Mouse (Mus musculus): ENCODE results near the gene Brwd1. TPM values are rescaled to one million over a fixed set of nuclear protein-coding genes. Genes with fewer than 3 reads are reported as not detected.

The Brwd1 gene
- polyA plus RNA-seq, 1 experiment from 2014 or later = 212 TPM

- no peaks in the 10 kb centered on the region for H3K9me3 ChIP-seq
- no peaks in the 10 kb centered on the region for H3K27me3 ChIP-seq
- H3K4me2 ChIP-seq = no peak overlapping the region
- H3K27ac ChIP-seq = no peak overlapping the region
- WGBS = 84% methylated on average over 5 of the region's 5 CpGs
- H3K36me3 ChIP-seq (replicated peaks) = no peaks in the 10 kb centered on the region
- ATAC-seq (ENCODE audit: low FRiP score) = no peak
- H3K4me1 ChIP-seq = no peaks in the 10 kb centered on the region
- H3K4me3 ChIP-seq (replicated peaks) = no peak overlapping the region
- H3K9ac ChIP-seq = no peak overlapping the region
Measured at GRCm38 (mm10) chr16:96095966-96096365, 13.6 kb upstream of the Brwd1 start.

DNA sequence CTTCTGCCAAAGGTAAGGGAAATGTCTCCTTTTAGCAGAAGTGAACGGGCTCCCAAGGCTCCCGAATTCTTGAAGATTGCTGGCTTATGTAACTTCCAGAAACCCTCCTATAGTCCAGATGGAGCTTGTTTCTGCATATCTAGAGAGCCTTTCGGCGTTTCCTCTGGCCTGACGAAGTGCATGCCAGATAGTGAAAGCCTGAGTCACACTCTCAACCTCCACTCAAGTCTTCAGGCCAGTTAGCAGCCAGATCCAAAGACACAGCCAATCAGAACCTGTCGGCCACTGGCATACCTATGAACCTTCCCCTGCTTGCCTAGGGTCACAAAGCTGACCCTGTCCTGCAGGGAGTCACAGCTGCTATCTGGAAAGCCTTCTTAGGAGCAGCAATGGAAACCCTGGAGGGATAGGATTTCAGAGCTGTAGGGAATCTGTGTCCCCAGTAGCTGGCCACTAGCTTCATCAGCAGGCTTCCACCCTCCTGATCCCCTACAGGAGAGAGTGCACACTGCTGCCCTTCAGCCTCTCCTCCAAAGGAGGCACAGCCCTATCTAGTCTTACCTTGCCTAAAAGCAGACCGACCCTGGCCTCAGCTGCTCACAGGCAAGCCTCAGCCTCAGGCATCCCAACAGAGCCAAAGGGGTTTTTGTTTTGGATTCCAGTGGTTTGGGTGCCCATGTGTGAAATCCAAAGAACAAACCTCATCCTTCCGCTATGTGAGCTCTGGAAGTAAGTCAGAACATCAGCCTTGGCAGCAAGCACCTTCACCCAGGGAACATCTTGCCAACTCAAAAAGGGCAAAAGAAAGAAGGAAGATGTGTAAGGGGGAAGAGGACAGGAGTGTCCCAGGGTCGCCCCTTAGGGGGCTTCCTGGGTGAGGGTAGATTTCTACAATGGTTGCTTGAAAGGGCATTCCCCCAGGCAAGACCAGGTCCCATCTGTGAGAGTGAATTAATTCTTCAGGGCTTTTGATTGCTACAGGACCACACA is 9.5 kb upstream of the Brwd1 start:
- WGBS = 64% methylated on average over 9 of the region's 9 CpGs
- no peaks in the 10 kb centered on the region for H3K9me3 ChIP-seq
- H3K4me1 ChIP-seq = no peaks in the 10 kb centered on the region
- no peak overlapping the region for H3K4me2 ChIP-seq
- no peak overlapping the region for H3K9ac ChIP-seq
- H3K4me3 ChIP-seq (replicated peaks) = no peak overlapping the region
- no peak overlapping the region for H3K27ac ChIP-seq
- ATAC-seq (ENCODE audit: low FRiP score) = no peak
- no peaks in the 10 kb centered on the region for H3K36me3 ChIP-seq (replicated peaks)
- no peaks in the 10 kb centered on the region for H3K27me3 ChIP-seq

- Histone ChIP-seq H3K4me1 (peaks cover 4% of the 10 kb centered on the region), H3K4me2 (no peak overlapping the region), H3K4me3 (replicated peaks) (no peak overlapping the region), H3K27me3 (no peaks in the 10 kb centered on the region), H3K27ac (no peak overlapping the region), H3K9ac (no peak overlapping the region), H3K36me3 (replicated peaks) (no peaks in the 10 kb centered on the region), H3K9me3 (no peaks in the 10 kb centered on the region)
- ATAC-seq (ENCODE audit: low FRiP score) = no peak
- 89% methylated on average over 5 of the region's 5 CpGs for WGBS
Measured at GRCm38 (mm10) chr16:96088120-96088519, 5.8 kb upstream of the Brwd1 start.

GRCm38 (mm10) chr16:96087436-96087835 is 5.1 kb upstream of the Brwd1 start:
- Histone ChIP-seq H3K27ac (no peak overlapping the region), H3K36me3 (replicated peaks) (no peaks in the 10 kb centered on the region), H3K4me3 (replicated peaks) (no peak overlapping the region), H3K27me3 (no peaks in the 10 kb centered on the region), H3K9me3 (no peaks in the 10 kb centered on the region), H3K9ac (no peak overlapping the region), H3K4me2 (no peak overlapping the region), H3K4me1 (peaks cover 7% of the 10 kb centered on the region)
- ATAC-seq (ENCODE audit: low FRiP score) = no peak
- WGBS = 77% methylated on average over 4 of the region's 4 CpGs

DNA sequence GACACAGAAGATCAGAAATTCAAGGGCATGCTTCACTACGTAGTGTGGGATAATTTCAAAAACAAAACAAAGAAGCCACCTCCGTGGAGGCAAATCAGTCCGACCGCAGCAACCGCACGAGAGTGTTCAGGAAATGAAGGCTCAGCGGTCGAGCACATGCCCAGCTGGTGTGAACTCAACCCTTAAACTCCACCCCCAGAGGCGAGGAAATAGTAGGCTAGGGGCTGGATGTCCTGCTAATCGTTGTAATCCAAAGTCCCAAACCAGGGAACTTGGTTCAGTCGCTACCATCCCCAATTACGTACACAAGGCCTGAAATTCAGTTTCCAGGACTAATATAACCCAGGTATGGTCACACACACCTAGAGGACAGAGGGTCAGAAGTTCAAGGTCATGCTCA is 4.7 kb upstream of the Brwd1 start:
- no peak overlapping the region for H3K9ac ChIP-seq
- no peak overlapping the region for H3K4me3 ChIP-seq (replicated peaks)
- no peaks in the 10 kb centered on the region for H3K36me3 ChIP-seq (replicated peaks)
- H3K9me3 ChIP-seq = no peaks in the 10 kb centered on the region
- H3K27me3 ChIP-seq = no peaks in the 10 kb centered on the region
- peaks cover 7% of the 10 kb centered on the region for H3K4me1 ChIP-seq
- 80% methylated on average over 12 of the region's 12 CpGs for WGBS
- H3K27ac ChIP-seq = no peak overlapping the region
- no peak for ATAC-seq (ENCODE audit: low FRiP score)
- no peak overlapping the region for H3K4me2 ChIP-seq

DNA sequence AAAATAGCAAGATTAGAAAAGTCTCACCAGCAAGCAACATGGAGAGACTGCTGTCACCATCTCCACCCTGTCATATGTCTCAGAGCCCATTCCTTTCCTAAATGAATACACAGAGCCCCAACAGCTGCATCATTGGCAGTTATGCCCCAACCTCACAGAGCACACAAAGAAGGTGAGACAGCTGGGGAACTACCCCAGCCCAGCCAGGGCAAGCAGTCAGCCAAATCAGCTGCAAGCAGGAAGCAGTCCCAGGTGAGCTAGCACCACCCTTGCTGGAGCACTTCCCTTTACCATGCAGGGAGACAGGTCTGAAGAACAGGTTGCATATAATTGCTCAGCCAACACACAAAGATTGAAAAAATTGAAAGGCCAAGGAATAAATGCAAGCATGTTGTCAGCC is 3.3 kb upstream of the Brwd1 start:
- Histone ChIP-seq H3K9ac (no peak overlapping the region), H3K4me1 (peaks cover 13% of the 10 kb centered on the region), H3K27me3 (no peaks in the 10 kb centered on the region), H3K4me3 (replicated peaks) (no peak overlapping the region), H3K27ac (no peak overlapping the region), H3K4me2 (no peak overlapping the region), H3K36me3 (replicated peaks) (peaks cover 4% of the 10 kb centered on the region; the same call in 1 of the 2 replicates), H3K9me3 (no peaks in the 10 kb centered on the region)
- ATAC-seq (ENCODE audit: low FRiP score) = no peak

DNA sequence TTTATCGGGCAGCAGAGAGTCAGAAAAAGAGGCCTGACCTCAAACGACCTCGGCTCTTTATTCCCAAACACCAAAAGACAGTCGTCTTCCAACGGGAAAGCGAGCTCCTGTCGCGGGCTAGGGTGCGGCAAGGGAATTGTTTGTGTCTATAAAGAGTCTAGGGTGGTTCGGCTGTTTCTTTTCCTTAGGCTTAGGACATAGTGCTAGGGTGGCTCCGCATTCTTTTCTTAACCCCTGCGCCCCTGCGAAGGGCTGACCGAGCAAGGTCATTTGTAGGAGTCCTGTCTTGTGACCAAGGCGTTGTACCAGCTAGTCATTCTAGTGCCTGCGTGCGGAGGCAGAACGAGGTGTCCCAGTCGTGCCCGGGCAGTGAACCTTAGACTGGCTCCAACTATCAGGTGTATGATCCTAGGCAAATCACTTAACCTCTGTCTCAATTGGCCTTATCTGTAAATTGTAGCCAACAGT is 887 bp upstream of the Brwd1 start:
- H3K36me3 ChIP-seq (replicated peaks) = peaks cover 28% of the 10 kb centered on the region
- H3K9me3 ChIP-seq = no peaks in the 10 kb centered on the region
- peak overlapping the region; percentile 97 for H3K9ac ChIP-seq
- H3K4me1 ChIP-seq = peaks cover 21% of the 10 kb centered on the region
- H3K27ac ChIP-seq = peak overlapping the region; percentile 97
- peak overlapping the region; percentile 96 for H3K4me3 ChIP-seq (replicated peaks)
- 5% methylated on average over 20 of the region's 20 CpGs for WGBS
- no peak for ATAC-seq (ENCODE audit: low FRiP score)
- no peaks in the 10 kb centered on the region for H3K27me3 ChIP-seq
- H3K4me2 ChIP-seq = peak overlapping the region; percentile 76

DNA sequence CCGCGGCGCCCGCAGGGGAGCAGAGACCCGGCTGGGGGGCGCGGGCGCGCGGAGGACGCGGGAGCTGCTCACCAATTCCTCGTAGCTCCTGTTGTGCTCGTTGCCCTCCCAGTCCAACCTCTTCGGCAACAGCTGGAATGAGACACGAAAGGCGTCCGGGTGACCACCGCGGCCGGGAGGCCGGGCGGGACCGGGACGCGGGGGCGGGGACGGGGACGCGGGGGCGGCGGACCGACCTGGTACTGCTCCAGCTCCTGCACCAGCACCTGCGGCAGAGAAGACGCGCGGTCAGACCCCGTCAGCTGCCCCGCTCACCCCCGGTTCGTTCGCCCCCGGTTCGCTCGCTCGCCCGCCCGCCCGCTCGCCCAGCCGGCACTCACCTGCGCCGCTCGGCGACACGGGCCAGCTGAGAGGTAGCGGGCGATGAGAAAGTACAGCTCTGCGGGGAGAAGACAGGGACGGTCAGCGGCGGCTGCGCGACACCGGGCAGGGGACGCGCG is 534 bp downstream of the Brwd1 start:
- no peaks in the 10 kb centered on the region for H3K27me3 ChIP-seq
- H3K4me3 ChIP-seq (replicated peaks) = peak overlapping the region; percentile 96
- H3K4me1 ChIP-seq = peaks cover 21% of the 10 kb centered on the region
- H3K9me3 ChIP-seq = no peaks in the 10 kb centered on the region
- H3K36me3 ChIP-seq (replicated peaks) = peaks cover 39% of the 10 kb centered on the region
- peak overlapping the region; percentile 76 for H3K4me2 ChIP-seq
- ATAC-seq (ENCODE audit: low FRiP score) = peak; percentile 48
- peak overlapping the region; percentile 97 for H3K27ac ChIP-seq
- peak overlapping the region; percentile 97 for H3K9ac ChIP-seq
- WGBS = 0% methylated on average over 57 of the region's 68 CpGs

DNA sequence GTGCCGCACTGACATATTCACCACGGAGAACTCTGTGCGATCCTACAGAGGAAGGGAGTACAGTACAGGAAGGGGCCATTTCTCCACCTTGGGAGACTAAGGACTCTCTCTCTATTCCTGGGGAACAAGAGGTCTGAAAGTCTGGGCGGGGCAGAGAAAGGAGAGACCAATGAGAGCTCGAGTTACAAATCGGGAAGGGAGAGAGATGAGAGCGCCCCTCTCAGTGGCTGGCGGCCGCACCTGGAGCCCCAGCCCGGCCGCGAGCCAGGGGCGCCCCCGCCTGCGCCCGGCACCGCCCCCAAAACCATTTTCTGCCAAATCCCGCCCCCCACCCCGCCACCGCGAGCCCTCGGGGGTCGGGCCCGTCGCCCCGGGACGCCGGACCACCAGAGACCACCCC is 995 bp downstream of the Brwd1 start:
- Histone ChIP-seq H3K27ac (peak overlapping the region; percentile 97), H3K27me3 (no peaks in the 10 kb centered on the region), H3K36me3 (replicated peaks) (peaks cover 41% of the 10 kb centered on the region), H3K4me3 (replicated peaks) (peak overlapping the region; percentile 96), H3K9me3 (no peaks in the 10 kb centered on the region), H3K9ac (peak overlapping the region; percentile 97), H3K4me2 (peak overlapping the region; percentile 76), H3K4me1 (peaks cover 21% of the 10 kb centered on the region)
- peak; percentile 90 for ATAC-seq (ENCODE audit: low FRiP score)
- WGBS = 3% methylated on average over 20 of the region's 28 CpGs

DNA sequence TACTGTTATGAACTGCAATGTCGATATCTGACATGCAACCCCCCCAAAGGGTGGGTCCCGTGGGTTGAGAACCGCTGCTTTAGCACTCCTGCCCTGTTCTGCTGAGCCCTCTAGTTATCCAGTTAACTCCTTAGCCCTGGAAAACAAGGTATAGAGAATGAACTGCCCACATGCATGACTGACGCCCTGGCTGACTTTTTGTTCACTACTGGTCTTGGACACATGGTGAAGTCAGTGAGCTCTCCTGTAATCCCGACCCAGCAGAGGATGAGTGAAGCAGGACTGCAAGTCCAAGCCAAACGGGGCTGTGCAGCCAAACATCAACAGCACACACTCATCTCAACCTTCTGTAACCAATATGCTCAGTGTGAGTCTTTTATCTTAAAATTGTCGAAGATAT is 1.8 kb downstream of the Brwd1 start:
- Histone ChIP-seq H3K36me3 (replicated peaks) (peaks cover 49% of the 10 kb centered on the region), H3K27me3 (no peaks in the 10 kb centered on the region), H3K9ac (peak overlapping the region; percentile 97; the same call in 1 of the 2 replicates), H3K4me2 (peak overlapping the region; percentile 76), H3K27ac (no peak overlapping the region), H3K9me3 (no peaks in the 10 kb centered on the region), H3K4me3 (replicated peaks) (0 out of 2 replicates have a peak overlapping the region, but pooled peaks have one; percentile 96), H3K4me1 (peaks cover 21% of the 10 kb centered on the region)
- no peak for ATAC-seq (ENCODE audit: low FRiP score)
- WGBS = 86% methylated on average over 7 of the region's 7 CpGs

DNA sequence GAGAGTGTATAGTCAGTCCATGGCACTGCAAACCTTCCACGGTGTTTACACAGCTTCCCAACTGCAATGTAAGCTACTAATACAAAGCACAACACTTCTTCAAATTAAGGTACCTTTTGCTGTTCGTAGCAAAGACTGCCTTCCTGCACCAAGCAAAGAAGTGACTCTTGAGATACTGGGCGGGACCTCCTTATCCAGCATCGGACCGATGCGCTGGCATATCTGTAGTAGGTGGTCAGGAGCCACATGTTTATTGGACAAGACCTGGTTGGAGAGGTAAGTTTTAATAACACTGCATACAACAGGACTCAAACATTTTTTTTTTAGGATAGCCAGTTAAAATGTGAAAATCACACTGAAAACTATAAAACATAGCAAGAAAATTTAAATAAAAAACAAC is 14.0 kb downstream of the Brwd1 start:
- H3K9me3 ChIP-seq = no peaks in the 10 kb centered on the region
- no peak for ATAC-seq (ENCODE audit: low FRiP score)
- 97% methylated on average over 6 of the region's 6 CpGs for WGBS
- no peak overlapping the region for H3K9ac ChIP-seq
- no peak overlapping the region for H3K4me3 ChIP-seq (replicated peaks)
- no peaks in the 10 kb centered on the region for H3K27me3 ChIP-seq
- no peaks in the 10 kb centered on the region for H3K4me1 ChIP-seq
- no peak overlapping the region for H3K4me2 ChIP-seq
- H3K36me3 ChIP-seq (replicated peaks) = peaks cover 81% of the 10 kb centered on the region
- no peak overlapping the region for H3K27ac ChIP-seq

- no peak overlapping the region for H3K4me3 ChIP-seq (replicated peaks)
Measured at GRCm38 (mm10) chr16:96066174-96066573, 16.2 kb downstream of the Brwd1 start.

More at GRCm38 (mm10) chr16:96066174-96066573, 16.2 kb downstream of the Brwd1 start:
- Histone ChIP-seq H3K9ac (no peak overlapping the region), H3K36me3 (replicated peaks) (peaks cover 87% of the 10 kb centered on the region), H3K27ac (no peak overlapping the region), H3K4me1 (no peaks in the 10 kb centered on the region), H3K4me2 (no peak overlapping the region), H3K27me3 (no peaks in the 10 kb centered on the region), H3K9me3 (no peaks in the 10 kb centered on the region)
- 94% methylated on average over 12 of the region's 12 CpGs for WGBS
- no peak for ATAC-seq (ENCODE audit: low FRiP score)

Measured in forebrain, embryonic 12.5 days (tissue).